Mouse (Mus musculus) heart, embryonic 12.5 days (tissue): ENCODE results near the gene Mthfd2. TPM values are rescaled to one million over a fixed set of nuclear protein-coding genes. Genes with fewer than 3 reads are reported as not detected.
"Not testable (repeated sequence)": the region's sequence is repeated elsewhere in the genome, so short reads cannot be mapped to it uniquely, and the experiment has no call there.

Experiments used
- ATAC-seq: fragments of 200-750 bp; cut with Nextera tagmentation; 2 replicates; pipeline ENCODE4 v1.8.0; 2017; ENCODE audit warnings: moderate TSS enrichment, moderate library complexity; ENCODE audit not compliant: insufficient number of reproducible peaks, low FRiP score
- H3K27ac ChIP-seq: fragments of 300-500 bp; sonication (generic); 2 replicates; pipeline ENCODE4 v1.5.1; 2016; ENCODE audit warnings: mild to moderate bottlenecking, moderate library complexity; ENCODE audit not compliant: poor library complexity, severe bottlenecking
- H3K27me3 ChIP-seq: fragments of 300-500 bp; sonication (generic); replicated peaks from 2 replicates; pipeline ENCODE4 v1.6.1; 2016; ENCODE audit warnings: mild to moderate bottlenecking, moderate library complexity
- H3K36me3 ChIP-seq: fragments of 300-500 bp; sonication (generic); 2 replicates; pipeline ENCODE4 v1.6.1; 2016; ENCODE audit warnings: mild to moderate bottlenecking, moderate library complexity
- H3K4me1 ChIP-seq: fragments of 300-500 bp; sonication (generic); replicated peaks from 2 replicates; pipeline ENCODE4 v1.6.1; 2016; ENCODE audit warnings: mild to moderate bottlenecking
- H3K4me2 ChIP-seq: fragments of 300-500 bp; sonication (generic); 2 replicates; pipeline ENCODE4 v1.6.1; 2016; ENCODE audit warnings: mild to moderate bottlenecking, moderate library complexity
- H3K4me3 ChIP-seq: fragments of 300-500 bp; sonication (generic); 2 replicates; pipeline ENCODE4 v1.5.1; 2016; ENCODE audit warnings: mild to moderate bottlenecking
- H3K9ac ChIP-seq: fragments of 300-500 bp; sonication (generic); 2 replicates; pipeline ENCODE4 v1.6.1; 2016; ENCODE audit warnings: mild to moderate bottlenecking, moderate library complexity
- H3K9me3 ChIP-seq: fragments of 300-500 bp; sonication (generic); replicated peaks from 2 replicates; pipeline ENCODE4 v1.6.1; 2016; ENCODE audit warnings: mild to moderate bottlenecking, moderate library complexity
- WGBS: fragments of 180-500 bp; shearing (Covaris S2); methylation state at CpG from one replicate; pipeline ENCODE4 v1.1.7; 2016; 5-methylcytosine and 5-hydroxymethylcytosine counted together
- polyA plus RNA-seq: library from polyadenylated mRNA; unstranded; fragments of >200 nt; fragmentation: Nextera tagmentation; extraction: Ambion mirVana; gene quantifications from 2 replicates; pipeline ENCODE4 v1.2.1, GENCODE M21; 2016

The Mthfd2 gene
- polyA plus RNA-seq, 1 experiment from 2014 or later, result 38.9 TPM

DNA sequence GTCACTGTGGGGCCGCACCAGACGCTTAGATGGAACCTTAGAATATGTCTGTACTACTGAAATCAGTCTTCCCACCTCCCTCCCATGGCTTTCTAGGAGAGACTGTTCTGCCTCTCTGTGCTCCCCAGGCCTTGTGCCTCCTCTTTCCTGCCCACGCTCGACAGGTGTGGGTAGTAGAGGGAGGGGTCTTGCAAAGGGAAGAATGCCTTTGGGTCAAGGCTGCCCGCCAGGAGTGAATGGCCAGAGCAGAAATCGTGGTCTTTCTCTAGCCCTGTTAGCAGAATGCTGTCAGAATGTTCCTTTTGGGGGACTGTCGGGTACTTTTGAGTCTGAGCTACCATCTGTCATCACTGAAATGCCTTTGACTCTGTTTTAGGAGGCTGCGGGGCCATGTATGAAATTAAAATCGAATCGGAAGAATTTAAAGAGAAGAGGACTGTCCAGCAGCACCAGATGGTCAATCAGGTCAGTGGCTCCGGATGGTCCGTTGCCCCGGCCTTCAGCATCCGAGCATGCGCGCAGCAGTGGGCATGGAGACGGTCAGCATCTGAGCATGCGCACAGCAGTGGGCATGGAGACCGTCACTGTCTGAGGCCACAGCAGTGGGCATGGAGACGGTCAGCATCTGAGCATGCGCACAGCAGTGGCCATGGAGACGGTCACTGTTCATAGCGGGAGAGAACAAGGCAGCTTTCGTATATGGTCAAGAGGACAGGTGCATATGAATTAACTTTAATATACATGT, 27.1 kb upstream of the Mthfd2 start:
- H3K4me3 ChIP-seq, result no peak overlapping the region
- peaks cover 30% of the 10 kb centered on the region for H3K4me1 ChIP-seq
- no peaks in the 10 kb centered on the region for H3K27me3 ChIP-seq
- peaks cover 61% of the 10 kb centered on the region for H3K36me3 ChIP-seq
- ATAC-seq, result no peak
- H3K4me2 ChIP-seq, result peak overlapping the region; percentile 23; the same call in 1 of the 2 replicates
- peak overlapping the region; percentile 4; the same call in 1 of the 2 replicates for H3K9ac ChIP-seq
- H3K9me3 ChIP-seq, result no peaks in the 10 kb centered on the region
- 93% methylated on average over 24 of the region's 24 CpGs for WGBS
- peak overlapping the region; percentile 52; the same call in 1 of the 2 replicates for H3K27ac ChIP-seq

DNA sequence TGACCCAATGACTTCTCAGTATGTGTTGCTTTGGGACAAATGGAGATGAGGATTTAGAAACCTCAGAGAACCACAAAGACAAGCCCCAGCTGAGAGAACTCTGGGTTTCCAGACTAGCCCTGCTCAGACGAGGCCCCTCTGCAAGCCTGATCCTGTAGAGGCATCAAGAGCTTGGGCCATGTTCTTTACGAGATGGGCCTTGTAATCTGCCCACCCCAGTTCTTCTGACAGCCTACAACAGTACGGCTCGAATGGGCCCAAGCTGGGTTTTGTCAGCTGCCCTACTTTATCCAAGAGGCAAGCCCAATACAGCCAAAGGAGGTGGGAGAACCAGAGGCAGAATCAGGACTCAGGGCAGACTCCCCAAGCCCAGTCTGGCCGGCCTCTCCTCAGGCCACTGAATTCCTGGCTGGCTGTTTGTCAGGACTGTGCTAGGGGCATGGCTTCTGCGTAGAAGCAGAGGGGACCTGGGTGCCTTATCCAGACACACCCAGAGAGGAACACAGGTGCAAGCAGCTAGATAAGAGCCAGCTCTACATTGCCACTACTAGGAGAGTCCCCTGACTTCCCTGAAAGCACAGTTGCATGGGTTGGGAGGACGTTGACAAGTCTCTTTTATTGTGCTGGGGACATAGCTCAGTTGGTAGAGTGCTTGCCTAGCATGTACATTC, 25.9 kb upstream of the Mthfd2 start:
- WGBS, result 79% methylated on average over 7 of the region's 7 CpGs
- H3K4me2 ChIP-seq, result 0 out of 2 replicates have a peak overlapping the region, but pooled peaks have one; percentile 6

GRCm38 (mm10) chr6:83350851-83351405, 25.2 kb upstream of the Mthfd2 start:
- H3K27ac ChIP-seq, result peak overlapping the region; percentile 64
- 88% methylated on average over 16 of the region's 16 CpGs for WGBS
- no peak overlapping the region for H3K4me3 ChIP-seq
- H3K4me1 ChIP-seq, result peaks cover 25% of the 10 kb centered on the region
- H3K27me3 ChIP-seq, result no peaks in the 10 kb centered on the region
- peaks cover 56% of the 10 kb centered on the region for H3K36me3 ChIP-seq
- no peaks in the 10 kb centered on the region for H3K9me3 ChIP-seq
- peak overlapping the region; percentile 89 for H3K4me2 ChIP-seq
- no peak for ATAC-seq
- H3K9ac ChIP-seq, result peak overlapping the region; percentile 96

More for the DNA sequence above, 25.9 kb upstream of the Mthfd2 start:
- Histone ChIP-seq H3K27me3 (no peaks in the 10 kb centered on the region), H3K36me3 (peaks cover 60% of the 10 kb centered on the region), H3K4me1 (peaks cover 26% of the 10 kb centered on the region), H3K27ac (peak overlapping the region; percentile 64), H3K4me3 (no peak overlapping the region), H3K9ac (no peak overlapping the region), H3K9me3 (no peaks in the 10 kb centered on the region)
- ATAC-seq, result peak; percentile 89

- Histone ChIP-seq H3K4me2 (peak overlapping the region; percentile 89), H3K4me1 (peaks cover 25% of the 10 kb centered on the region), H3K27ac (peak overlapping the region; percentile 65; the same call in 1 of the 2 replicates), H3K9ac (peak overlapping the region; percentile 96), H3K27me3 (no peaks in the 10 kb centered on the region), H3K36me3 (peaks cover 48% of the 10 kb centered on the region), H3K9me3 (no peaks in the 10 kb centered on the region), H3K4me3 (peak overlapping the region; percentile 97)
- 76% methylated on average over 7 of the region's 7 CpGs for WGBS
- no peak for ATAC-seq
Measured at GRCm38 (mm10) chr6:83350172-83350571, 24.5 kb upstream of the Mthfd2 start.

DNA sequence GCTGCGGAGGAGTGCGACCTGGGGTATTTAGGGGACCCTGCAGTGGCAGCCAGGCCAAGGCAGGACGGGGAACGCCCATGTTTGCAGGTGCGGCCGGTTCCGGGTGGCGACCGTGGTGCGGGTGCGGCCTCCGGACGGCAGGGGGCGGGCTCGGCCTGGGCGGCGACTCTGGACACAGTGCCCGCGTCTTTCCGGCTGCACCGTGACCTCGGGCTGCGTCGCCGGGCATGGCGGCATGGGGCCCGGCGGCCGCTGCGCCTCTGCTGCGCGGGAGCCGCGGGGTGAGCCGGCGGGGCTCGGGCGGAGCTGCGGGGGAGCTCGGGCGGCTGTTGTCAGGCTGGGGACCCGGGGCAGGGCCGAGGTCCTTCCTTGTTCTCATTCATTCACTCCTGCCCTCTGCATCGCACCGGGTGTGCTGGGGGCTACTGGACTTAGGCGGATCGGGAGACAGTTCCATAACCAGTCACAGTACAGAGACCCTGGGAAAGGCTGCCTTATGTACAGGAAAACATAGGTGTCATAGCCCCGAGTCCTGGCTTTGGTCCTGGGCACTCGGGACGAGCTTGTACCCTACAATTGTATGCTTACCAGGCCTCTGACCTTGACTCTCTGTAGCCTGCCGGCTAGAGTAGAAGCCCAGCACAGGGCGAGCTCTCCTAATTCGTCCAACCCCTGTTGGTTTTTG, 23.7 kb upstream of the Mthfd2 start:
- Histone ChIP-seq H3K4me1 (peaks cover 25% of the 10 kb centered on the region), H3K27ac (peak overlapping the region; percentile 65), H3K9me3 (no peaks in the 10 kb centered on the region), H3K9ac (peak overlapping the region; percentile 96), H3K4me2 (peak overlapping the region; percentile 89), H3K27me3 (no peaks in the 10 kb centered on the region), H3K4me3 (peak overlapping the region; percentile 97), H3K36me3 (peaks cover 41% of the 10 kb centered on the region)
- peak; percentile 92 for ATAC-seq
- WGBS, result under 1% methylated on average over 53 of the region's 53 CpGs

- peak within 1 kb of the TSS; percentile 97 for H3K4me3 ChIP-seq
- H3K36me3 ChIP-seq, result peaks cover 36% of the 10 kb centered on the region
- H3K4me2 ChIP-seq, result peak within 1 kb of the TSS; percentile 89
- 32% methylated on average over 6 of the region's 6 CpGs for WGBS
- peak within 1 kb of the TSS; percentile 96 for H3K9ac ChIP-seq
- H3K4me1 ChIP-seq, result peaks cover 25% of the 10 kb centered on the region
- no peak for ATAC-seq
- H3K9me3 ChIP-seq, result no peaks in the 10 kb centered on the region
- H3K27me3 ChIP-seq, result no peaks in the 10 kb centered on the region
- peak within 1 kb of the TSS; percentile 65 for H3K27ac ChIP-seq
Measured at GRCm38 (mm10) chr6:83348873-83349272, 23.2 kb upstream of the Mthfd2 start, which contains the start of gene Bola3. Gene Bola3 (plus strand): TSS chr6:83349147.

GRCm38 (mm10) chr6:83347916-83348315, 22.2 kb upstream of the Mthfd2 start:
- ATAC-seq, result no peak
- Histone ChIP-seq H3K27ac (no peak overlapping the region), H3K4me3 (no peak overlapping the region), H3K4me1 (peaks cover 25% of the 10 kb centered on the region), H3K4me2 (no peak overlapping the region), H3K9ac (no peak overlapping the region), H3K36me3 (peaks cover 31% of the 10 kb centered on the region), H3K9me3 (no peaks in the 10 kb centered on the region), H3K27me3 (no peaks in the 10 kb centered on the region)
- WGBS, result 92% methylated on average over 3 of the region's 3 CpGs

DNA sequence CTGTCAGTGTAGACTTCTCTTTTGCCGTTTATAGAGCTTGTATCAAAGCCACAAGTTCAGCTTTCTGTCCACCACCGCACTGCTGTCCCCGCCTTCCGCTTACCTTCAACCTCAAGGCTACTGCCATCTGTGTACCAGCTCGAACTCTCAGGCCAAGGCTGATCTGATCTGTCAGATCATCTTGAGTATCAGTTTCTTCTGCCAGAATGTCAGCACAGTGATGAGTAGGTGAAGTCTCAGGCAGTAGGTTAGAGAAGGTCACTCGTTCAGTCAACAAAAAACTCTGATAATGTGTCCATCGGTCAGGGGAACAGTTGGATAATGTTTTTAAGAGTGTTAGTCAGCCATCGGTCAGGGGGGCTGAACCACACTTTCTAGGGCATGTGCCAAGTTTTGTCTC, 19.6 kb upstream of the Mthfd2 start:
- 89% methylated on average over 8 of the region's 8 CpGs for WGBS
- H3K9me3 ChIP-seq, H3K4me1 ChIP-seq, ATAC-seq, H3K9ac ChIP-seq, H3K4me3 ChIP-seq, H3K27ac ChIP-seq, H3K4me2 ChIP-seq, H3K27me3 ChIP-seq: not testable (repeated sequence)
- peaks cover 39% of the 10 kb centered on the region for H3K36me3 ChIP-seq

GRCm38 (mm10) chr6:83342957-83343356, 17.2 kb upstream of the Mthfd2 start:
- Histone ChIP-seq H3K27me3 (no peaks in the 10 kb centered on the region), H3K4me2 (no peak overlapping the region), H3K9ac (no peak overlapping the region), H3K4me3 (no peak overlapping the region), H3K27ac (no peak overlapping the region), H3K4me1 (no peaks in the 10 kb centered on the region), H3K36me3 (peaks cover 57% of the 10 kb centered on the region), H3K9me3 (no peaks in the 10 kb centered on the region)
- no peak for ATAC-seq
- 91% methylated on average over 2 of the region's 2 CpGs for WGBS

GRCm38 (mm10) chr6:83341387-83341786, 15.7 kb upstream of the Mthfd2 start:
- no peak for ATAC-seq
- WGBS, result 69% methylated on average over 3 of the region's 3 CpGs
- no peak overlapping the region for H3K27ac ChIP-seq
- no peaks in the 10 kb centered on the region for H3K4me1 ChIP-seq
- H3K36me3 ChIP-seq, result peaks cover 54% of the 10 kb centered on the region
- no peak overlapping the region for H3K4me3 ChIP-seq
- H3K9me3 ChIP-seq, result no peaks in the 10 kb centered on the region
- H3K27me3 ChIP-seq, result no peaks in the 10 kb centered on the region
- no peak overlapping the region for H3K9ac ChIP-seq
- H3K4me2 ChIP-seq, result no peak overlapping the region
